Mouse (Mus musculus): Measurements from ENCODE around the gene Naa15.

Gene Naa15

DNA sequence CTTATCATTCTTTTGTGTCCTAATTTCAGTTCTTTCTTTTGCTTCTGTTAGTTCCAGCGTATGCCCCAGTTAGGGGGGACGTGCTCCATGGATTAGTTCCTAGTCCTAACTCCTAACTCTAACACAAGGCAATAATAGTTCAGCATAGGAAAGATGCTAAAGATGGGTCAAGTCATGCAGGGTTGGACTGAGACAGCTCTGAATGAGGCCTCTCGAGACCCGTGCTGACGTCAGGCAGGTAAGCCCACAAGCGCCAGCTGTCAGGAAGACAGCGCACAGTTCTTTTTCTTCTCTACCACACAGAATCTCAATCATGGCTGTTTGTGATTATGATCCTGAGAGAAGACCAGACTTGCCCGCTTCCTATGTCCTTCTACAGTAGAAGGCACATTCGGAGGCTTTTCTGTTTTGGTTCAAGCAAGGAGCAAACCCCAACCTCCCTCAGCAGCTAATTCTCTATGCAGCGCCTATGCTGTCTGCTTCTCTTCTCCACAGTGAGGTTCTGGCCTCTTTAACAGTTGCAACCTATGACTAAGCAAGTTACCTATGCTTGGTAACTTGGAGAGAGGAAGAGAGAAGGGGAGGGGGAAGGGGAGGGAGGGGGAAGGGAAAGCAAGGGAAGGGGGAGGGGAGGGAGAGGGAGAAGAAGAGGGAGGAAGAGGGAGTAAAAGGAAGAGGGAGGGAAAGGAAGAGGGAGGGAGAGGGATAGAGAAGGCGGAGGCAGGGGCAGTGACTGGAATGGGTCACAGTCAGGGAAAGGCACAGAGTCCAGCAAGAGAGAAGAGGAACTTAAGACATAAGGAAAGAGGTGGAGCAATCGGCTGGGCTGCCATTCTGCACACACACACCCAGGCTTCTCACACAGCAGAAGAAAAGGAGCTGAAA is 103.2 kb downstream of the Naa15 start:
- no peak for DNase-seq

GRCm38 (mm10) chr3:51518763-51519121 is 103.8 kb downstream of the Naa15 start:
- no peak for DNase-seq

GRCm38 (mm10) chr3:51521262-51521661 is 106.3 kb downstream of the Naa15 start:
- no peak for DNase-seq

DNA sequence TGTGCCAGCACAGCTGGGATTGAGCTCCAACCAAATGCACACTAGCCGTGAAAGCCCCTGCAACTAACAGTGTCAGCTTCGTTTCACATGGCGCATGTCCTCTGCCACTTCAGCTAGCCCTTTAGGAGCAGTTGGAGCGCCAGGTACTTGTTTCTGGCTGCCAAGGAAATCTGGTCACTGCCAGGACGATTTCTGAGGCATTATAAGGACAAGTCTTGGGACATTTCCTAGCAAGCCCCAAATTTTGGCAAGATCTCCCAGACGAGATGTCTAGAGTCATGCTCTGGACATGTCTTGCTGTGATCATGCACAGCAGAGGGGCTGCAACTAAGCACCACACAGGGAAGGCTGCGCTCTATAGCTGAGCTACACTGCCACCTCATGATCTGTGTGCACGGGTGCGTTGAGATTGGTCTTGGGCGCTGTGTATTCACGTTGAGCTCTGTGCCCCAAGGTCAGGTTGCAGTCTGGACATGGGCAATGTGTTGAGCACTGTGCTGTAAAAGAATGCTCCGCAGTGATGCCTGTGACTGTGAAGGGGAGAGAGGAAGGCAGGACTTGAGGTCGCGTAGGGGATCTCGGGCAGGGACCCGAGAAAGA is 110.3 kb downstream of the Naa15 start:
- no peak for DNase-seq
